Mouse (Mus musculus) hindbrain, embryonic 14.5 days (tissue): ENCODE results near the gene Nckap5l. TPM values are rescaled to one million over a fixed set of nuclear protein-coding genes. Genes with fewer than 3 reads are reported as not detected.

Experiments used
- ATAC-seq: fragments of 200-750 bp; cut with Nextera tagmentation; 2 replicates; pipeline ENCODE4 v1.8.0; 2017; ENCODE audit warnings: moderate number of reproducible peaks, mild to moderate bottlenecking, moderate TSS enrichment, moderate library complexity; ENCODE audit not compliant: low FRiP score
- DNase-seq: peaks from one replicate; pipeline ENCODE4 v3.0.0-alpha.2; 2015; ENCODE audit warnings: low spot score
- H3K27ac ChIP-seq: fragments of 300-500 bp; sonication (generic); 2 replicates; pipeline ENCODE4 v1.5.1; 2014; ENCODE audit warnings: mild to moderate bottlenecking, moderate library complexity
- H3K27me3 ChIP-seq: fragments of 300-500 bp; sonication (generic); 2 replicates; pipeline ENCODE4 v1.6.1; 2014; ENCODE audit warnings: mild to moderate bottlenecking, low read length, mixed read lengths; ENCODE audit not compliant: control insufficient read depth, insufficient read depth
- H3K36me3 ChIP-seq: fragments of 300-500 bp; sonication (generic); replicated peaks from 2 replicates; pipeline ENCODE4 v1.6.1; 2014; ENCODE audit not compliant: control insufficient read depth, insufficient read depth
- H3K4me1 ChIP-seq: fragments of 300-500 bp; sonication (generic); replicated peaks from 2 replicates; pipeline ENCODE4 v1.6.1; 2014; ENCODE audit warnings: antibody characterized with exemption, low read length, mixed read lengths; ENCODE audit not compliant: control insufficient read depth, insufficient read depth
- H3K4me2 ChIP-seq: fragments of 300-500 bp; sonication (generic); replicated peaks from 2 replicates; pipeline ENCODE4 v1.6.1; 2014; ENCODE audit warnings: mild to moderate bottlenecking, moderate library complexity
- H3K4me3 ChIP-seq: fragments of 300-500 bp; sonication (generic); replicated peaks from 2 replicates; pipeline ENCODE4 v1.5.1; 2014; ENCODE audit warnings: mild to moderate bottlenecking, low read length
- H3K9ac ChIP-seq: fragments of 300-500 bp; sonication (generic); 2 replicates; pipeline ENCODE4 v1.6.1; 2014
- H3K9me3 ChIP-seq: fragments of 300-500 bp; sonication (generic); 2 replicates; pipeline ENCODE4 v1.6.1; 2016; ENCODE audit warnings: low read length; ENCODE audit not compliant: control insufficient read depth
- WGBS: fragments of 180-500 bp; shearing (Covaris S2); extraction: QIAGEN DNeasy Blood & Tissue Kit; methylation state at CpG from one replicate; pipeline ENCODE4 v1.1.7; 2014; 5-methylcytosine and 5-hydroxymethylcytosine counted together
- polyA plus RNA-seq: library from polyadenylated mRNA; unstranded; fragments of >200 nt; fragmentation: Nextera tagmentation; extraction: Ambion mirVana; gene quantifications from 2 replicates; pipeline ENCODE4 v1.2.1, GENCODE M21; 2014

The Nckap5l gene
- polyA plus RNA-seq, 1 experiment from 2014 or later = 19.3 TPM

- Histone ChIP-seq H3K9me3 (no peaks in the 10 kb centered on the region), H3K4me1 (peaks cover 32% of the 10 kb centered on the region; the same call in 1 of the 2 replicates), H3K4me3 (no peak overlapping the region), H3K4me2 (no peak overlapping the region), H3K9ac (no peak overlapping the region), H3K27me3 (no peaks in the 10 kb centered on the region), H3K36me3 (no peaks in the 10 kb centered on the region; the same call in none of the 2 replicates), H3K27ac (no peak overlapping the region)
- ATAC-seq (no peak), DNase-seq (no peak)
- WGBS = 75% methylated on average over 8 of the region's 8 CpGs
Measured at GRCm38 (mm10) chr15:99438966-99439698, 18.4 kb downstream of the Nckap5l start.

- WGBS = 83% methylated on average over 12 of the region's 12 CpGs
- ATAC-seq = no peak
- H3K9me3 ChIP-seq = no peaks in the 10 kb centered on the region
- peaks cover 14% of the 10 kb centered on the region; the same call in 1 of the 2 replicates for H3K4me1 ChIP-seq
- no peak for DNase-seq
- peaks cover 47% of the 10 kb centered on the region for H3K36me3 ChIP-seq
- H3K9ac ChIP-seq = no peak overlapping the region
- H3K27me3 ChIP-seq = no peaks in the 10 kb centered on the region
- H3K4me3 ChIP-seq = no peak overlapping the region
- H3K4me2 ChIP-seq = no peak overlapping the region
- H3K27ac ChIP-seq = no peak overlapping the region
Measured at GRCm38 (mm10) chr15:99433913-99434312, 23.6 kb downstream of the Nckap5l start.

- Histone ChIP-seq H3K9me3 (no peaks in the 10 kb centered on the region), H3K4me1 (peaks cover 14% of the 10 kb centered on the region; the same call in 1 of the 2 replicates), H3K4me2 (no peak overlapping the region), H3K27ac (no peak overlapping the region), H3K9ac (no peak overlapping the region), H3K4me3 (no peak overlapping the region), H3K27me3 (no peaks in the 10 kb centered on the region), H3K36me3 (peaks cover 54% of the 10 kb centered on the region)
- DNase-seq = no peak
- no peak for ATAC-seq
- 88% methylated on average over 16 of the region's 16 CpGs for WGBS
Measured at GRCm38 (mm10) chr15:99433081-99433718, 24.3 kb downstream of the Nckap5l start.

- no peak overlapping the region for H3K4me2 ChIP-seq
- no peak for DNase-seq
- no peak overlapping the region for H3K9ac ChIP-seq
- no peak overlapping the region for H3K4me3 ChIP-seq
- 79% methylated on average over 8 of the region's 8 CpGs for WGBS
- H3K27me3 ChIP-seq = no peaks in the 10 kb centered on the region
- no peaks in the 10 kb centered on the region for H3K9me3 ChIP-seq
- H3K4me1 ChIP-seq = peaks cover 14% of the 10 kb centered on the region; the same call in 1 of the 2 replicates
- H3K36me3 ChIP-seq = peaks cover 66% of the 10 kb centered on the region
- ATAC-seq = no peak
- no peak overlapping the region for H3K27ac ChIP-seq
Measured at GRCm38 (mm10) chr15:99431967-99432366, 25.6 kb downstream of the Nckap5l start.

GRCm38 (mm10) chr15:99431504-99431903 is 26.0 kb downstream of the Nckap5l start:
- H3K36me3 ChIP-seq = peaks cover 71% of the 10 kb centered on the region
- H3K27me3 ChIP-seq = no peaks in the 10 kb centered on the region
- no peak overlapping the region for H3K4me3 ChIP-seq
- ATAC-seq (no peak), DNase-seq (no peak)
- no peaks in the 10 kb centered on the region for H3K9me3 ChIP-seq
- no peak overlapping the region for H3K4me2 ChIP-seq
- H3K9ac ChIP-seq = no peak overlapping the region
- 79% methylated on average over 7 of the region's 7 CpGs for WGBS
- no peak overlapping the region for H3K27ac ChIP-seq
- peaks cover 14% of the 10 kb centered on the region; the same call in 1 of the 2 replicates for H3K4me1 ChIP-seq

GRCm38 (mm10) chr15:99431063-99431462 is 26.5 kb downstream of the Nckap5l start:
- no peak overlapping the region for H3K4me2 ChIP-seq
- DNase-seq (no peak), ATAC-seq (no peak)
- no peak overlapping the region for H3K9ac ChIP-seq
- WGBS = 86% methylated on average over 10 of the region's 10 CpGs
- H3K4me3 ChIP-seq = no peak overlapping the region
- no peaks in the 10 kb centered on the region for H3K9me3 ChIP-seq
- H3K27me3 ChIP-seq = no peaks in the 10 kb centered on the region
- H3K36me3 ChIP-seq = peaks cover 75% of the 10 kb centered on the region
- no peak overlapping the region for H3K27ac ChIP-seq
- H3K4me1 ChIP-seq = peaks cover 11% of the 10 kb centered on the region; the same call in 1 of the 2 replicates

- WGBS = 89% methylated on average over 8 of the region's 8 CpGs
- Histone ChIP-seq H3K36me3 (peaks cover 82% of the 10 kb centered on the region), H3K4me2 (no peak overlapping the region), H3K4me1 (peaks cover 6% of the 10 kb centered on the region; the same call in 1 of the 2 replicates), H3K27me3 (no peaks in the 10 kb centered on the region), H3K9me3 (no peaks in the 10 kb centered on the region), H3K27ac (no peak overlapping the region), H3K4me3 (no peak overlapping the region), H3K9ac (no peak overlapping the region)
- ATAC-seq (no peak), DNase-seq (no peak)
Measured at GRCm38 (mm10) chr15:99430394-99430793, 27.2 kb downstream of the Nckap5l start.

GRCm38 (mm10) chr15:99423884-99424283 is 33.7 kb downstream of the Nckap5l start:
- Histone ChIP-seq H3K27me3 (no peaks in the 10 kb centered on the region), H3K4me3 (no peak overlapping the region), H3K36me3 (peaks cover 69% of the 10 kb centered on the region), H3K9me3 (no peaks in the 10 kb centered on the region), H3K9ac (no peak overlapping the region), H3K4me1 (peaks cover 10% of the 10 kb centered on the region), H3K4me2 (no peak overlapping the region), H3K27ac (no peak overlapping the region)
- WGBS = 91% methylated on average over 9 of the region's 9 CpGs
- ATAC-seq (no peak), DNase-seq (no peak)

GRCm38 (mm10) chr15:99423131-99423530 is 34.4 kb downstream of the Nckap5l start:
- no peak for DNase-seq
- H3K27ac ChIP-seq = no peak overlapping the region
- WGBS = 94% methylated on average over 8 of the region's 10 CpGs
- peaks cover 10% of the 10 kb centered on the region for H3K4me1 ChIP-seq
- H3K9me3 ChIP-seq = no peaks in the 10 kb centered on the region
- H3K9ac ChIP-seq = no peak overlapping the region
- ATAC-seq = no peak
- peaks cover 62% of the 10 kb centered on the region for H3K36me3 ChIP-seq
- no peak overlapping the region for H3K4me3 ChIP-seq
- H3K27me3 ChIP-seq = no peaks in the 10 kb centered on the region
- no peak overlapping the region for H3K4me2 ChIP-seq
